Mouse (Mus musculus): ENCODE data around the gene Llgl1.

- TF ChIP-seq CTCF (IDR thresholded peaks at IDR 0.05) (no peak), EP300 (IDR thresholded peaks at IDR 0.05) (no peak)
These were observed 16.3 kb downstream of the Llgl1 start for GRCm38 (mm10) chr11:60715833-60716232.
